Mouse (Mus musculus) midbrain, postnatal 0 days (tissue): ENCODE results near the gene Il11ra1. TPM values are rescaled to one million over a fixed set of nuclear protein-coding genes. Genes with fewer than 3 reads are reported as not detected.
"Not testable (repeated sequence)": the region's sequence is repeated elsewhere in the genome, so short reads cannot be mapped to it uniquely, and the experiment has no call there.

Experiments used
- ATAC-seq: fragments of 200-750 bp; cut with Nextera tagmentation; 2 replicates; pipeline ENCODE4 v1.8.0; 2017; ENCODE audit warnings: moderate number of reproducible peaks, mild to moderate bottlenecking, moderate TSS enrichment, moderate library complexity; ENCODE audit not compliant: low FRiP score
- DNase-seq: peaks from one replicate; pipeline ENCODE4 v3.0.0-alpha.2; 2015; ENCODE audit warnings: low spot score
- H3K27ac ChIP-seq: fragments of 300-500 bp; sonication (generic); 2 replicates; pipeline ENCODE4 v1.5.1; 2014; ENCODE audit warnings: low read depth, mild to moderate bottlenecking, low read length, mixed read lengths
- H3K27me3 ChIP-seq: fragments of 300-500 bp; sonication (generic); 2 replicates; pipeline ENCODE4 v1.6.1; 2014; ENCODE audit warnings: low read length, control low read depth, mixed read lengths; ENCODE audit not compliant: insufficient read depth
- H3K36me3 ChIP-seq: fragments of 300-500 bp; sonication (generic); 2 replicates; pipeline ENCODE4 v1.6.1; 2014; ENCODE audit warnings: low read length, control low read depth, mixed read lengths; ENCODE audit not compliant: insufficient read depth
- H3K4me1 ChIP-seq: fragments of 300-500 bp; sonication (generic); 2 replicates; pipeline ENCODE4 v1.6.1; 2014; ENCODE audit warnings: mild to moderate bottlenecking, control low read depth, antibody characterized with exemption, low read length, mixed read lengths; ENCODE audit not compliant: insufficient read depth
- H3K4me2 ChIP-seq: fragments of 300-500 bp; sonication (generic); 2 replicates; pipeline ENCODE4 v1.6.1; 2014; ENCODE audit warnings: low read depth, mild to moderate bottlenecking, low read length, mixed read lengths; ENCODE audit not compliant: poor library complexity, severe bottlenecking
- H3K4me3 ChIP-seq: fragments of 300-500 bp; sonication (generic); 2 replicates; pipeline ENCODE4 v1.5.1; 2014; ENCODE audit warnings: low read depth, mild to moderate bottlenecking, low read length, moderate library complexity
- H3K9ac ChIP-seq: fragments of 300-500 bp; sonication (generic); replicated peaks from 2 replicates; pipeline ENCODE4 v1.6.1; 2014; ENCODE audit warnings: mild to moderate bottlenecking, low read length, moderate library complexity, mixed read lengths; ENCODE audit not compliant: poor library complexity, severe bottlenecking
- H3K9me3 ChIP-seq: fragments of 300-500 bp; sonication (generic); 2 replicates; pipeline ENCODE4 v1.6.1; 2016; ENCODE audit warnings: low read length, control low read depth
- WGBS: fragments of 180-500 bp; shearing (Covaris S2); extraction: QIAGEN DNeasy Blood & Tissue Kit; methylation state at CpG from one replicate; pipeline ENCODE4 v1.1.7; 2014; 5-methylcytosine and 5-hydroxymethylcytosine counted together
- polyA plus RNA-seq: library from polyadenylated mRNA; unstranded; fragments of >200 nt; fragmentation: Nextera tagmentation; extraction: Ambion mirVana; gene quantifications from 2 replicates; pipeline ENCODE4 v1.2.1, GENCODE M21; 2015
- total RNA-seq: library from RNA; depleted of rRNA; stranded (reverse); fragments of >200 nt; gene quantifications from 2 replicates; pipeline ENCODE4 v1.2.3, GENCODE M21; 2014; rRNA removed

The Il11ra1 gene
- total and polyA plus RNA-seq, 2 experiments from 2014 or later, result 26.5 to 28.8 TPM

DNA sequence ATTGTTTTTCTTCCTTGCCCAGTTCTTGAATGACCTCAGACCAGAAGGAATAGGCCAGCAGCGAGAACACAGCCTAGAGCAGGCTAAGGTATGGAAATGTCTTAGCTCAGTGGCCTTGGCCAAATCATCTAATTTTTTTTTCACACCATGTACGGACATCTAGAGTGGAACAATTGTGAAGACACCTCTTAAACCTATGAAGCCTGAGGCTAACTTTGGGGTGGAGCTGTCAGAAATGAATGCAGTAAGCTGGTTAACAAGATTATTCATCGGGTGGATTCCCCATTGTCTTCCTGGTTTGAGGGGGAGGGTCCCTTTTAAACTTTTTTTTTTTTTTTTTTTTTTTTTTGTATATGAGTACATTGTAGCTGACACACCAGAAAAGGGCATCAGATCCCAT is 74.7 kb downstream of the Il11ra1 start:
- H3K27me3 ChIP-seq, H3K36me3 ChIP-seq, DNase-seq, H3K9me3 ChIP-seq, H3K4me1 ChIP-seq, ATAC-seq, H3K9ac ChIP-seq: not testable (repeated sequence)
- 0 out of 2 replicates have a peak overlapping the region, but pooled peaks have one; percentile 12 for H3K27ac ChIP-seq
- H3K4me2 ChIP-seq, result peak overlapping the region; percentile 28
- peak overlapping the region; percentile 38 for H3K4me3 ChIP-seq
- WGBS, result 51% methylated on average over 3 of the region's 3 CpGs

DNA sequence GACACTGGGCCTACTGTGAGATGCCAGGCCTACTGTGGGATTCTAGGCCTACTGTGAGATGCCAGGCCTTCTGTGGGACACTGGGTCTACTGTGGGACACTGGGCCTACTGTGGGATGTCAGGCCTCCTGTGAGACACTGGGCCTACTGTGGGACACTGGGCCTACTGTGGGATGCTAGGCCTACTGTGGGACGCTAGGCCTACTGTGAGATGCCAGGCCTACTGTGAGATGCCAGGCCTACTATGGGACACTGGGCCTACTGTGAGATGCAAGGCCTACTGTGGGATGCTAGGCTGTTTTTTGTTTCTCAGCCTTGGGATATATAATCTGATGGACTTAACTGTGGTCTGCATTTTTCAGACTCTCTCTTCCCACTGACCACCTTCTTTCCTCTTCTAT is 76.1 kb downstream of the Il11ra1 start:
- H3K9me3 ChIP-seq, result not testable (repeated sequence)

DNA sequence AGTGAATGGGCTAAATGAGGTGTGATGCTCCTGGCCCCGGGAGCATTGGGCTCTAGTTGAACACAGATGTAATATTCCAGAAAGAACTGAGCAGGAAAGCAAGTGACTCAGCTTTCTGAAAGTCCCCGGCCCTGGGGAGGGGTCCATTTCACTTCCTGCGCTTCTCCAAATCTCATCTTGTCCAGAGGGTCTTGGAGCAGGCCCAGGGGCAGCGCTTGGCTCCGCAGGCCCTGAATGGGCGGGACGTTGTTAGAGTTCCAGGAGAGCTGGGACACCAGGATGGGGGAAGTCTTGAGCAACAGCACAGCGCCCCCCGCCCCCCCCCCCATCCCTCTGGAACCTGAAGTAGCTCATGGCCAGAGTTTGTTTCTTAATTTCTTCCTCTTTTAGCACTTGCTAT is 81.5 kb downstream of the Il11ra1 start:
- ATAC-seq, H3K36me3 ChIP-seq, H3K27me3 ChIP-seq, DNase-seq, H3K9me3 ChIP-seq, H3K4me2 ChIP-seq, H3K4me3 ChIP-seq, H3K9ac ChIP-seq, H3K4me1 ChIP-seq, H3K27ac ChIP-seq: not testable (repeated sequence)
- WGBS, result 30% methylated on average over 7 of the region's 9 CpGs

More for the DNA sequence above, 76.1 kb downstream of the Il11ra1 start:
- not testable (repeated sequence) for H3K27ac ChIP-seq, H3K4me2 ChIP-seq, H3K4me3 ChIP-seq, H3K9ac ChIP-seq, H3K36me3 ChIP-seq, H3K27me3 ChIP-seq, DNase-seq, ATAC-seq, H3K4me1 ChIP-seq
- 73% methylated on average over 1 of the region's 1 CpGs for WGBS

DNA sequence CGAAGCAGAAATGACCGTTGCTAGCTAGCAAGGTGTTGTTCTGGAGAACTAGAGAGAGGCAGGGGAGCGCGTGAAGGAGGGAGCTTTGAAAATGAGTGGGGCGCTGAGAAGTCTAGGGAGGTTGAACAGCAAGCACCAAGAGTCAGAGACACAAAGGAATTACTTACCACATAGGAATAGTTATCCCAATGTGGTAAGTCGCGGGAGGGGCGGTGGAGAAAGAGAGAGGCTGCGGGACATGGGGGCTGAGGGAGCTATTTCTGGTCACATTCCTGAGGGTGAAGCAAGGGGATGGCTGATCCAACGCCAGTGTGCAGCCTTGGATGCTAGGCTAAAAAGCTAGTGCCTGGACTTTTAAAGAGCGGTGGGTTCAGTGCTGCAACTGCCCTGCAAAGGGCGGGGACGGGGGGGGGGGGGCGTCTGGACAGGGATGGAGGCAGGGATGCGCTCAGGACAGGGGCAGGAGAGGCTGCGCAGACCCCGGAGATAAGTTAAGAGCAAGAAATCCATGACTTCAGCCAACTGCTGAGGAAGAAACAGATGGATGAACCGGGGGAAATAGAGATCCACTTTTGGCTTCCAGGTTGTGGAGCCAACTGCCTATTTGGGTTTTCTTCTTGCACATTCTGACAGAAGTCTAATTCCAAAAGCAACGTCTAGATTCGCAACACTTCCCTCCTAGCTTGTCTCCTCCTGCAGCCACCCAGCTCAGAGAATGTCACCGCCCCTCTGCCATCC is 82.1 kb downstream of the Il11ra1 start:
- WGBS, result 20% methylated on average over 11 of the region's 21 CpGs
- DNase-seq, H3K9ac ChIP-seq, H3K9me3 ChIP-seq, H3K4me1 ChIP-seq, H3K27me3 ChIP-seq, H3K36me3 ChIP-seq, H3K4me2 ChIP-seq, H3K4me3 ChIP-seq, ATAC-seq, H3K27ac ChIP-seq: not testable (repeated sequence)

DNA sequence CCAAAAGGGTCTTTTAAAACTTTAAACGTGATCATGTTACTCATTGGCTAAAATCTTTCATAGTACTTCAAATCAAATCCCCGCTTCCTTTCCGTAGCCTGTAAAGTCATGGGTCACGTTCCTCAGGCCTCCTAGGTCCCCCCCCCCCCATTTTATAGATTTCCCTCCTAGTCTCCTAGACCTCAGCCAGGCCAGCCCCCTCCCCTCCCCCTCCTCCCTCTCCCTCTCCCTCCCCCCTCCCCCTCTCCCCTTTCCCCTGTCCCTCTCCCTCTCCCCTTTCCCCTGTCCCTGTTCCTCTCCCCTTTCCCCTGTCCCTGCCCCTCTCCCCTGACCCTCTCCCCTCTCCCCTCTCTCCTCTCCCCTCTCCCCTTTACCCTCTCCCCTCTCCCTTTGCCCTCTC is 82.9 kb downstream of the Il11ra1 start:
- H3K9me3 ChIP-seq, DNase-seq, H3K27me3 ChIP-seq, H3K27ac ChIP-seq, H3K4me3 ChIP-seq, H3K4me1 ChIP-seq, ATAC-seq, H3K9ac ChIP-seq, H3K4me2 ChIP-seq, H3K36me3 ChIP-seq: not testable (repeated sequence)
- WGBS, result 26% methylated on average over 4 of the region's 4 CpGs

DNA sequence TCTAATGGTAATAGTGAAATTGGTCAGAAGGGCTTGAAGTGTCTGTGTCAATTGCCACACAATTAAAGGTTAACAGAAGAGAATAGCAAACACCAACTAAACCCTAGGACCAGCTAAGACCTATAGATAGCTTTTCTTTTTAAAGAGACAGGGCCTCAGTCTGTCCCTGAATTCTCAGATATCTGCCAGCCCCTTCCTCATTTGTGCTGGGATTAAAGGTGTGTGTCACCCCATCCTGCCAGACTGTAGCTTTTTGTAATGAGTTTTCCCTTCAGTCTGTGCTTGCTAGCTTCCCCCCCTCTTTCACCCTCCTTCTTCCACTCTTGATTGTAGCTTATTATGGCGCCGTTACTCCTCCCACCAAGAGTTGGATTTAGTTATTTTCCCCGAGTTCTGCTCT is 83.4 kb downstream of the Il11ra1 start:
- not testable (repeated sequence) for H3K27me3 ChIP-seq, H3K4me1 ChIP-seq, ATAC-seq, H3K36me3 ChIP-seq, H3K4me2 ChIP-seq, H3K4me3 ChIP-seq, H3K9me3 ChIP-seq, DNase-seq, H3K27ac ChIP-seq, H3K9ac ChIP-seq
- 10% methylated on average over 3 of the region's 3 CpGs for WGBS

Other genes starting within 250 kb of the Il11ra1 start
- gene Kif24, start 235.1 kb upstream of the Il11ra1 start, total RNA-seq, result 2.7 and 4.9 TPM in 2 replicates
- 1.4 TPM in 2 replicates for gene Kif24, start 235.1 kb upstream of the Il11ra1 start, polyA plus RNA-seq
- gene Nudt2, start 234.8 kb upstream of the Il11ra1 start, total RNA-seq, result 28.3 and 41.0 TPM in 2 replicates
- 70.7 and 79.9 TPM in 2 replicates for gene Nudt2, start 234.8 kb upstream of the Il11ra1 start, polyA plus RNA-seq
- gene AI464131, start 196.9 kb upstream of the Il11ra1 start, total RNA-seq, result 40.5 and 46.0 TPM in 2 replicates
- gene AI464131, start 196.9 kb upstream of the Il11ra1 start, polyA plus RNA-seq, result 15.7 and 18.1 TPM in 2 replicates
- 10.9 and 11.8 TPM in 2 replicates for gene 1110017D15Rik, start 182.7 kb upstream of the Il11ra1 start, total RNA-seq
- 18.1 and 20.7 TPM in 2 replicates for gene 1110017D15Rik, start 182.7 kb upstream of the Il11ra1 start, polyA plus RNA-seq
- 125 and 130 TPM in 2 replicates for gene Fam219a, start 130.5 kb upstream of the Il11ra1 start, total RNA-seq
- 20.5 and 24.1 TPM in 2 replicates for gene Fam219a, start 130.5 kb upstream of the Il11ra1 start, polyA plus RNA-seq
- 1.7 and 6.1 TPM in 2 replicates for gene Dnaic1, start 130.2 kb upstream of the Il11ra1 start, total RNA-seq
- 3.2 and 3.8 TPM in 2 replicates for gene Dnaic1, start 130.2 kb upstream of the Il11ra1 start, polyA plus RNA-seq
- gene Enho, start 59.7 kb upstream of the Il11ra1 start, total RNA-seq, result 167 and 217 TPM in 2 replicates
- gene Enho, start 59.7 kb upstream of the Il11ra1 start, polyA plus RNA-seq, result 146 and 157 TPM in 2 replicates
- gene Cntfr, start 2.9 kb upstream of the Il11ra1 start, total RNA-seq, result 61.6 and 69.2 TPM in 2 replicates
- gene Cntfr, start 2.9 kb upstream of the Il11ra1 start, polyA plus RNA-seq, result 20.1 and 23.4 TPM in 2 replicates
- 38.3 and 39.7 TPM in 2 replicates for gene Rpp25l, start 13.5 kb downstream of the Il11ra1 start, total RNA-seq
- gene Rpp25l, start 13.5 kb downstream of the Il11ra1 start, polyA plus RNA-seq, result 44.3 and 49.9 TPM in 2 replicates
- 122 and 150 TPM in 2 replicates for gene Dctn3, start 23.2 kb downstream of the Il11ra1 start, total RNA-seq
- gene Dctn3, start 23.2 kb downstream of the Il11ra1 start, polyA plus RNA-seq, result 308 and 345 TPM in 2 replicates
- 0.27 and 0.33 TPM in 2 replicates for gene Arid3c, start 31.2 kb downstream of the Il11ra1 start, total RNA-seq
- 0.42 and 0.48 TPM in 2 replicates for gene Arid3c, start 31.2 kb downstream of the Il11ra1 start, polyA plus RNA-seq
- gene Galt, start 55.2 kb downstream of the Il11ra1 start, total RNA-seq, result 53.7 and 68.1 TPM in 2 replicates
- 54.0 and 60.0 TPM in 2 replicates for gene Galt, start 55.2 kb downstream of the Il11ra1 start, polyA plus RNA-seq
- gene Sigmar1, start 56.2 kb downstream of the Il11ra1 start, total RNA-seq, result 34.1 and 45.4 TPM in 2 replicates
- 44.8 and 55.4 TPM in 2 replicates for gene Sigmar1, start 56.2 kb downstream of the Il11ra1 start, polyA plus RNA-seq
- gene Ccl27a, start 74.3 kb downstream of the Il11ra1 start, total RNA-seq, result 191 and 237 TPM in 2 replicates
- 318 and 329 TPM in 2 replicates for gene Ccl27a, start 74.3 kb downstream of the Il11ra1 start, polyA plus RNA-seq
- gene Gm21541, start 203.6 kb downstream of the Il11ra1 start, total RNA-seq, result not detected in 2 replicates
- gene Gm21541, start 203.6 kb downstream of the Il11ra1 start, polyA plus RNA-seq, result not detected in 2 replicates
- gene Gm20878, start 241.6 kb downstream of the Il11ra1 start, total RNA-seq, result 11.9 and 13.7 TPM in 2 replicates
- gene Gm20878, start 241.6 kb downstream of the Il11ra1 start, polyA plus RNA-seq, result 9.3 and 10.0 TPM in 2 replicates